Mouse (Mus musculus) hindbrain, embryonic 14.5 days (tissue): ENCODE data around the gene 1700020D05Rik. TPM values are rescaled to one million over a fixed set of nuclear protein-coding genes. Genes with fewer than 3 reads are reported as not detected.

Experiments
- ATAC-seq: fragments of 200-750 bp; cut with Nextera tagmentation; 2 replicates; pipeline ENCODE4 v1.8.0; 2017; ENCODE audit warnings: moderate number of reproducible peaks, mild to moderate bottlenecking, moderate TSS enrichment, moderate library complexity; ENCODE audit not compliant: low FRiP score
- DNase-seq: peaks from one replicate; pipeline ENCODE4 v3.0.0-alpha.2; 2015; ENCODE audit warnings: low spot score
- H3K27ac ChIP-seq: fragments of 300-500 bp; sonication (generic); 2 replicates; pipeline ENCODE4 v1.5.1; 2014; ENCODE audit warnings: mild to moderate bottlenecking, moderate library complexity
- H3K27me3 ChIP-seq: fragments of 300-500 bp; sonication (generic); 2 replicates; pipeline ENCODE4 v1.6.1; 2014; ENCODE audit warnings: mild to moderate bottlenecking, low read length, mixed read lengths; ENCODE audit not compliant: control insufficient read depth, insufficient read depth
- H3K36me3 ChIP-seq: fragments of 300-500 bp; sonication (generic); replicated peaks from 2 replicates; pipeline ENCODE4 v1.6.1; 2014; ENCODE audit not compliant: control insufficient read depth, insufficient read depth
- H3K4me1 ChIP-seq: fragments of 300-500 bp; sonication (generic); replicated peaks from 2 replicates; pipeline ENCODE4 v1.6.1; 2014; ENCODE audit warnings: antibody characterized with exemption, low read length, mixed read lengths; ENCODE audit not compliant: control insufficient read depth, insufficient read depth
- H3K4me2 ChIP-seq: fragments of 300-500 bp; sonication (generic); replicated peaks from 2 replicates; pipeline ENCODE4 v1.6.1; 2014; ENCODE audit warnings: mild to moderate bottlenecking, moderate library complexity
- H3K4me3 ChIP-seq: fragments of 300-500 bp; sonication (generic); replicated peaks from 2 replicates; pipeline ENCODE4 v1.5.1; 2014; ENCODE audit warnings: mild to moderate bottlenecking, low read length
- H3K9ac ChIP-seq: fragments of 300-500 bp; sonication (generic); 2 replicates; pipeline ENCODE4 v1.6.1; 2014
- H3K9me3 ChIP-seq: fragments of 300-500 bp; sonication (generic); 2 replicates; pipeline ENCODE4 v1.6.1; 2016; ENCODE audit warnings: low read length; ENCODE audit not compliant: control insufficient read depth
- WGBS: fragments of 180-500 bp; shearing (Covaris S2); extraction: QIAGEN DNeasy Blood & Tissue Kit; methylation state at CpG from one replicate; pipeline ENCODE4 v1.1.7; 2014; 5-methylcytosine and 5-hydroxymethylcytosine counted together
- polyA plus RNA-seq: library from polyadenylated mRNA; unstranded; fragments of >200 nt; fragmentation: Nextera tagmentation; extraction: Ambion mirVana; gene quantifications from 2 replicates; pipeline ENCODE4 v1.2.1, GENCODE M21; 2014

Gene 1700020D05Rik
- polyA plus RNA-seq, 1 experiment from 2014 or later = 0.58 TPM

DNA sequence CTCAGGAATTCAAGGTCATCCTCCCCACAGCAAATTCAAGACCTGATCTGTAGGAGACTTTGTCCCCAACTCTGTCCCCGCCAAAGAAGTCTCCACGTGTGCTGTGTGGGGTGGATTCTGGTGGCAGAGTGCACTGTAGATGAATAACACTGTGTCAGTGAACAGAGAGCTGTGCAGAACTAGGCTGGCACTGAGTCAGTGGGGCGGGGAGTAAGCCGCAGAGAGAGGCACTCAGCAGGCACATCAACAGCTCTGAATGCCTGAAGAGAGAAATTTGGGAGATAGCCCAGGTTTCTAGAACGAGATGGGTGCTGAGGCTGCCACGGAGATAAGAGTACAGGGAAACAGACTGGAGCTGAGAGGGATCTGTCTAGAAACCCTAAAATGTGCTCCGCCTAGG is 44.6 kb downstream of the 1700020D05Rik start:
- Histone ChIP-seq H3K4me2 (no peak overlapping the region), H3K36me3 (peaks cover 28% of the 10 kb centered on the region), H3K27ac (no peak overlapping the region), H3K9me3 (no peaks in the 10 kb centered on the region), H3K4me1 (peaks cover 42% of the 10 kb centered on the region), H3K27me3 (no peaks in the 10 kb centered on the region), H3K9ac (no peak overlapping the region), H3K4me3 (no peak overlapping the region)
- ATAC-seq (no peak), DNase-seq (no peak)
- 68% methylated on average over 7 of the region's 7 CpGs for WGBS

DNA sequence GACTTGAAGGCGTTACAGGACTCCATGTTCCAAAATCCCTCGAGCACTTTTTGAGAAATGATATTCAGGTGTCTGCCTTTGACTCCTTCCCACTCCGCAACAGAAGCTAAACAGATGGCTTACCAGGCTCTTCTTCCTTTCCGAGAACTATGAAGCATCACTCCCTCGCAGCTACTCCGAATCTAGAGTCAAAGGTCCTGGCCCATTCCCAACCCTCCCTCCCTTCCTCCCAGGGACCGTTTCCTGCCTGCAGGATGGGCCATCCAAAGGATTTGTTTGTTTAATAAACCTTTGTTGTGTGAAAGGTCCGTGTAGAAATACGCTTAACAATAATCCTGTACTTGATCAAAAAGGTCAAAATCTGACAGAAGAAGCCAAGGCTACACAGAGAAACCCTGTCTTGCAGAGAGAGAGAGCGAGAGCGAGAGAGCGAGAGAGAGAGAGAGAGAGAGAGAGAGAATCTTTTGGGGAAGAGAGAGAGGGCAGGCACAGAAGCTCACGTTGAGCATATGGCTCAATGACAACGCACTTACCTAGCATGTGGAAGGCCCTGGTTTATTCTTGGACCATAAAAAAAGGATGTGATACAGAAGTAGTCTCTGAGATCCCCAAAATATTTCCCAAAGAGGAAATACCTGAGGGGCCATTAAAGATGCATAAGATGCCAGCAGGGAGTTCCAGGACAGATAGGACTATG is 45.7 kb downstream of the 1700020D05Rik start, which contains the start of gene Ccdc85b:
Gene Ccdc85b (minus strand): TSS at position 149 of the 697 bp plus-strand sequence.
- H3K4me2 ChIP-seq = peak within 1 kb of the TSS; percentile 94
- peak within 1 kb of the TSS; percentile 81 for H3K9ac ChIP-seq
- H3K36me3 ChIP-seq = peaks cover 27% of the 10 kb centered on the region
- H3K4me3 ChIP-seq = peak within 1 kb of the TSS; percentile 70
- H3K27ac ChIP-seq = peak within 1 kb of the TSS; percentile 94
- WGBS = 12% methylated on average over 14 of the region's 14 CpGs
- ATAC-seq (0 out of 2 replicates have a peak, but pooled peaks have one; percentile 0), DNase-seq (no peak)
- peaks cover 40% of the 10 kb centered on the region for H3K4me1 ChIP-seq
- no peaks in the 10 kb centered on the region for H3K27me3 ChIP-seq
- H3K9me3 ChIP-seq = no peaks in the 10 kb centered on the region

DNA sequence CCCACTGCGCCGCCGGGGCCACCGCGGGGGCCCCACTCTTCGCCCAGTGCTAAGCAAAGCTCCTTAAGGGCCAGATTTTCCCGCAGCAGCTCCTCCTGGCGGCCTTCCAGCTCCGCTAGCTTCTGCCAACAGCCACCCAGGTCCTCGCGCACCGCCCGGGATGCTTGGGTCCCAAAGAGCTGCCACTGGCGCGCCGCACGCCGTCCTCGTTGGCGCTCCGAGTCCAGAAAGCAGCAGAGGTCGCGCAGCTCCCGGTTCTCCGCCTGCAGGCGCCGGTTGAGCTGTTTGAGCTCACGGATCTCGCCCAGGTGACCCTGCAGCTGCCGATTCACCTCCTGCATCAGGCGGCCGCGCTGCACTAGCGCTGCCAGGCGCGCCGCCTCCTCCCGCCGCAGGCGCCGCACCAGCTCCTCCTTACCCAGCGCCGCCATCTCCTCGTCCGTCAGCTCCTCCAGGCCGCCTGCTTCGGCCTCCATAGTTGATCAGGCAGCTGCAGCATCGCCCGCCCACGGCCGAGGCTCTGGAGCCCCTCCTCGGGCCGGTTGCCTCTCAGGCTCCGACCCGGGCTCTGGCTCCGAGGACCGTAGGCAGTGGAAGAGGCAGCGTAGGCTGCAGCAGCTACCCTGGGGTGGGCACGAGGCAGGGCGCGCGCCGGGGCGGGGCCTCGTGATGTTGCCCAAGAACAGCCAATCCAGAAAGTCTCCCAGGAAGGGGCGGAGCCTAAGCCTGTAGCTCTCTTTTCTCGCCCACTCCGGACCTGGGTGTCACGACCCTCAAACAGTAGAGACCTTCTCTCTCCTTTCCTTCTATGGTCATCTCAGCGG is 46.5 kb downstream of the 1700020D05Rik start:
- peak overlapping the region; percentile 81 for H3K9ac ChIP-seq
- DNase-seq = peak; percentile 95
- peaks cover 20% of the 10 kb centered on the region for H3K36me3 ChIP-seq
- peak overlapping the region; percentile 94 for H3K4me2 ChIP-seq
- H3K4me3 ChIP-seq = peak overlapping the region; percentile 70
- peaks cover 40% of the 10 kb centered on the region for H3K4me1 ChIP-seq
- under 1% methylated on average over 70 of the region's 70 CpGs for WGBS
- H3K27ac ChIP-seq = peak overlapping the region; percentile 94
- H3K9me3 ChIP-seq = no peaks in the 10 kb centered on the region
- peak; percentile 94 for ATAC-seq
- H3K27me3 ChIP-seq = no peaks in the 10 kb centered on the region

DNA sequence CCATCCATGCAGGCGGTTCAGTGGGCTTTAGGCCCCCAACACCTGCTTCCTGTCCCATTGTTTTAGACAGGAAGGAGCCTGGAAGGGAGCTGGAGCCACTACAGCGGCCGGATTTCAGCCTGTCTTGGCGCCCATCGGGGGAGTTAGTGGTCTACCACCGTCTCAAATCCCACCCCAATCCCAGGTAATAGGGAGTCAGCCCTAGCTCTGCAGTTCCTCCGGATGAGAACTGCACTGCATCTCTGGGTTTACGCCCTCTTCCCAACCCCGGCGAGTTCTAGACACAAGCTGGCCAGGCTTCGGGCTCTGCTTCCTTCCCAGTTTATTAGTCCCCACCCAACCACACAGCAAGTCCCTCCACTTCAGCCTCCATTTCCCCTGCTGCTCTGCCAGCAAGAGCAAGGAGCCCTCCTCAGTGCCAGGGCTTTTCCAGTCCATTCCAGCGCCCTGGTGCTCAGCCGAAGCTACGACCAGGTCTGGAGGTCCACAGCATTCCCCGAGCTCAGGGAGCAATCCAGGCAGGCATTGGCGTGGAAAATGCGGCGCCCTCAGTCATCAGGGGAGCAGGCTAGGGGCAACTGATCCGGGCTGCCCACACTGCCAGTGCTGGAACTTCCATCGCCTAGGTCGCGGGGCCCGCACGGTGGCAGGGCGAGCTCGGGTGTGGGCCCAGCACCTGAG is 47.2 kb downstream of the 1700020D05Rik start:
- Histone ChIP-seq H3K4me1 (peaks cover 36% of the 10 kb centered on the region), H3K27me3 (no peaks in the 10 kb centered on the region; the same call in 1 of the 2 replicates), H3K9me3 (no peaks in the 10 kb centered on the region), H3K4me3 (peak overlapping the region; percentile 70), H3K4me2 (peak overlapping the region; percentile 94), H3K36me3 (peaks cover 14% of the 10 kb centered on the region), H3K9ac (peak overlapping the region; percentile 81), H3K27ac (peak overlapping the region; percentile 94)
- ATAC-seq (no peak), DNase-seq (no peak)
- 5% methylated on average over 26 of the region's 26 CpGs for WGBS

- DNase-seq = no peak
Measured at GRCm38 (mm10) chr19:5455568-5455967, 48.0 kb downstream of the 1700020D05Rik start.

DNA sequence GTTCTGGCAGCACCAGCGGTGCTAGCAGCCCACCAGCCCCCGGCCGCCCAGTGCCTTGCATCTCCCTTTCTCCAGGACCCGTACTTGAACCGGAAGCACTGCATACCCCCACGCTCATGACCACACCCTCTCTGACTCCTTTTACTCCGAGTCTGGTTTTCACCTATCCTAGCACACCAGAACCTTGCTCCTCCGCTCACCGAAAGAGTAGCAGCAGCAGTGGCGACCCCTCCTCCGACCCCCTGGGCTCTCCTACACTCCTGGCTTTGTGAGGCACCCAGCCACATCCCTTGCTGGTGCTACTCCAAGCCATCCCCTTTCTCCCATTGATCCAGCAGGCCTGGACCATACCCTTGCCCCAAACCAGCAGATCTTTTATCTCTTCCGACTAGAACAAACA is 48.5 kb downstream of the 1700020D05Rik start:
- Histone ChIP-seq H3K27ac (no peak overlapping the region), H3K27me3 (peaks cover 10% of the 10 kb centered on the region; the same call in 1 of the 2 replicates), H3K4me2 (peak overlapping the region; percentile 94), H3K4me1 (peaks cover 29% of the 10 kb centered on the region), H3K9ac (peak overlapping the region; percentile 81), H3K36me3 (peaks cover 14% of the 10 kb centered on the region), H3K4me3 (peak overlapping the region; percentile 70; the same call in 1 of the 2 replicates), H3K9me3 (no peaks in the 10 kb centered on the region)
- ATAC-seq = no peak
- no peak for DNase-seq
- 85% methylated on average over 12 of the region's 12 CpGs for WGBS

More at GRCm38 (mm10) chr19:5455568-5455967, 48.0 kb downstream of the 1700020D05Rik start:
- Histone ChIP-seq H3K9ac (peak overlapping the region; percentile 81), H3K4me1 (peaks cover 30% of the 10 kb centered on the region), H3K4me3 (peak overlapping the region; percentile 70), H3K27ac (peak overlapping the region; percentile 94), H3K36me3 (peaks cover 14% of the 10 kb centered on the region), H3K27me3 (peaks cover 5% of the 10 kb centered on the region; the same call in 1 of the 2 replicates), H3K9me3 (no peaks in the 10 kb centered on the region), H3K4me2 (peak overlapping the region; percentile 94)
- 61% methylated on average over 8 of the region's 8 CpGs for WGBS
- no peak for ATAC-seq

Other genes with a start within 250 kb of the 1700020D05Rik start
- gene Pacs1, start 230.7 kb downstream of the 1700020D05Rik start, polyA plus RNA-seq = 54.3 and 59.7 TPM in 2 replicates
- gene Sf3b2, start 208.3 kb downstream of the 1700020D05Rik start, polyA plus RNA-seq = 299 and 305 TPM in 2 replicates
- gene Gal3st3, start 205.5 kb downstream of the 1700020D05Rik start, polyA plus RNA-seq = 34.2 and 39.8 TPM in 2 replicates
- not detected in 2 replicates for gene Catsper1, start 168.0 kb downstream of the 1700020D05Rik start, polyA plus RNA-seq
- 11.2 and 12.2 TPM in 2 replicates for gene Cst6, start 154.2 kb downstream of the 1700020D05Rik start, polyA plus RNA-seq
- 35.0 and 37.2 TPM in 2 replicates for gene Eif1ad, start 137.0 kb downstream of the 1700020D05Rik start, polyA plus RNA-seq
- 308 and 323 TPM in 2 replicates for gene Banf1, start 136.6 kb downstream of the 1700020D05Rik start, polyA plus RNA-seq
- gene Sart1, start 115.1 kb downstream of the 1700020D05Rik start, polyA plus RNA-seq = 53.3 and 57.3 TPM in 2 replicates
- not detected in 2 replicates for gene Tsga10ip, start 101.3 kb downstream of the 1700020D05Rik start, polyA plus RNA-seq
- 237 and 253 TPM in 2 replicates for gene Drap1, start 78.8 kb downstream of the 1700020D05Rik start, polyA plus RNA-seq
- gene AI837181, start 78.6 kb downstream of the 1700020D05Rik start, polyA plus RNA-seq = 61.3 and 66.0 TPM in 2 replicates
- gene Fosl1, start 56.2 kb downstream of the 1700020D05Rik start, polyA plus RNA-seq = not detected in 2 replicates
- 10.4 and 10.9 TPM in 2 replicates for gene Ccdc85b, start 45.9 kb downstream of the 1700020D05Rik start, polyA plus RNA-seq
- 145 and 151 TPM in 2 replicates for gene Fibp, start 43.2 kb downstream of the 1700020D05Rik start, polyA plus RNA-seq
- 4.2 and 5.4 TPM in 2 replicates for gene Ctsw, start 35.3 kb downstream of the 1700020D05Rik start, polyA plus RNA-seq
- 37.8 and 41.1 TPM in 2 replicates for gene Efemp2, start 29.8 kb downstream of the 1700020D05Rik start, polyA plus RNA-seq
- gene Mus81, start 15.4 kb downstream of the 1700020D05Rik start, polyA plus RNA-seq = 40.0 and 41.7 TPM in 2 replicates
- 3,620 and 3,763 TPM in 2 replicates for gene Cfl1, start 13.3 kb downstream of the 1700020D05Rik start, polyA plus RNA-seq
- gene Snx32, start 6.8 kb upstream of the 1700020D05Rik start, polyA plus RNA-seq = 87.1 and 96.5 TPM in 2 replicates
- 0.07 and 0.15 TPM in 2 replicates for gene Ovol1, start 56.9 kb upstream of the 1700020D05Rik start, polyA plus RNA-seq
- gene Ap5b1, start 64.2 kb upstream of the 1700020D05Rik start, polyA plus RNA-seq = 3.8 and 4.0 TPM in 2 replicates
- 55.1 and 55.3 TPM in 2 replicates for gene Rnaseh2c, start 98.1 kb upstream of the 1700020D05Rik start, polyA plus RNA-seq
- 38.4 and 41.0 TPM in 2 replicates for gene Kat5, start 106.5 kb upstream of the 1700020D05Rik start, polyA plus RNA-seq
- gene Rela, start 133.7 kb upstream of the 1700020D05Rik start, polyA plus RNA-seq = 30.2 and 31.0 TPM in 2 replicates
- 12.7 and 16.2 TPM in 2 replicates for gene Sipa1, start 159.9 kb upstream of the 1700020D05Rik start, polyA plus RNA-seq
- gene Map3k11, start 185.0 kb upstream of the 1700020D05Rik start, polyA plus RNA-seq = 11.4 and 11.5 TPM in 2 replicates
- gene Pcnx3, start 185.1 kb upstream of the 1700020D05Rik start, polyA plus RNA-seq = 28.3 and 32.1 TPM in 2 replicates
- gene Kcnk7, start 200.6 kb upstream of the 1700020D05Rik start, polyA plus RNA-seq = 0.36 TPM in 1 of 2 replicates, not detected in the other
- gene Ehbp1l1, start 222.5 kb upstream of the 1700020D05Rik start, polyA plus RNA-seq = 9.2 and 12.5 TPM in 2 replicates
- 140 and 144 TPM in 2 replicates for gene Fam89b, start 225.9 kb upstream of the 1700020D05Rik start, polyA plus RNA-seq
- 13.8 and 15.8 TPM in 2 replicates for gene Ltbp3, start 237.1 kb upstream of the 1700020D05Rik start, polyA plus RNA-seq